Mouse (Mus musculus): ENCODE measurements around the gene Acpp. TPM values are rescaled to one million over a fixed set of nuclear protein-coding genes. Genes with fewer than 3 reads are reported as not detected.

The Acpp gene
- polyA plus RNA-seq, 1 experiment from 2014 or later: 2.3 TPM

DNA sequence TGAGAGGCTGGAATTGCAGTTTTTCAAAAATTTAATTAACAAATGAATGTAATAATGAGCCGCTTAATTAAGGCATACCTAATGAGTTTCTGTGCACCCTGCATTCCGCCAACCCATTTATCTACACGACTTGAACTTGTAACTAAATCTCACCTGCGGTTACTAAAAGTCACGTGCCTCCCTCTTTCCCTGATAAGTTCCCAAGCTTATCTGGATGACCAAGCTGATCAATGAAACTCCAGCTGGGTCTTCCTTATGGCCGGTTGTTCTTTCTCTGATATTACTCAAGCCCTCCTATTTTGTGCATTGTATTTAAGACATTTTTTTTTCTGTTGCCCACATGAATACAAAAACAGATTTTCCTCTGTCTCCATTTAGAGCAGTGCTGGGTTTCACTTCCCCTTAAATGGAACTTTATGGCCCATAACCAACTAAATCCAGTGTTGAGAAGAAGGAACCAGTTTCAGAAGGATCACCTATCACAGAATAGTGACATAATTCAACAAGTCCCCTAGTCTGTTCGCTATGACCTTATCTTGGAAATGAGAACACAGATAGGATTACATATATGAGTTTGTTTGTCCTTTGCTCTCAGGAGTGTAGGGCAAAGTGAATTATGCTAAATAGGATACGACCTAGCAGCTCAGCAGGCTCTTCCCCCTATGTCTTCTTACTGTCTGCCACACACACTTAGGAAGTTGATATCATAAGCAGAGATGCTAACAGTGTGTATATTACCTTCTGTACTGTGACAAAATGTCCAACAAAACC is 56.6 kb downstream of the Acpp start:
- peak; percentile 67 for ATAC-seq

DNA sequence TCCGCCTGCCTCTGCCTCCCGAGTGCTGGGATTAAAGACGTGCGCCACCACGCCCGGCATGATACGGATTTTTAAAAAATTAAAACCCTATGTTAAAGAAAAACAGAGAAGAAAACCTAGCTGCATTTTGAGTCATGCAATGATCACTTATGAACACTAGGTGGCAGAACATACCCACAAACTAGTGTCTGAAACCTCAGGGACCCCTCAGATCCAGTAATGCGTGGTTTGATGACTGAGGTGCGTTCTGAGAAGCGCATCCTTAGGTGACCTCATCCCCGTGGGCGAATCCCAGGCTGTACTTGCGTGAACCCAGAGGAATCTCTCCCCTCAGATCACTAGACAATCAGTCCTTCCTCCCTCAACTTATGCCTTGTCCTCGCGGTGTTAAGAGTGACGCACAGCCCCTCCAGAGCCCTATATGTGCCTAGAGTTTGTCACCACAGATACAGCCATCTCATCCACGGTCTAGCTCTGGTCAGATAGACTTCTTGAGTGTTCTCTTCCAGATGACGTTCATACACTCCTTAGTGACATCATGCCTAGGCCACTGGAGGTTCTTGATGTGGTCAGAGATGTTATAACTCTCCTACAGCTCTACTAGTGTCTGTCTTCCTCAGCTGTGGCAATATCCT is 59.9 kb downstream of the Acpp start:
- Histone ChIP-seq H3K4me3 (ENCODE audit: low read length) (peak overlapping the region; percentile 12), H3K27ac (ENCODE audit: low read length) (no peak overlapping the region), H3K36me3 (ENCODE audit: control insufficient read depth, insufficient read depth, low read length) (no peaks in the 10 kb centered on the region), H3K4me1 (ENCODE audit: control insufficient read depth, insufficient read depth, low read length) (no peaks in the 10 kb centered on the region), H3K4me2 (ENCODE audit: low read depth, low read length) (0 out of 2 replicates have a peak overlapping the region, but pooled peaks have one; percentile 6), H3K9me3 (ENCODE audit: control insufficient read depth, low read length) (no peaks in the 10 kb centered on the region), H3K9ac (ENCODE audit: low read depth, low read length) (no peak overlapping the region), H3K27me3 (replicated peaks; ENCODE audit: control insufficient read depth, insufficient read depth, low read length) (no peaks in the 10 kb centered on the region)
- 21% methylated on average over 18 of the region's 18 CpGs for WGBS
- ATAC-seq: peak; percentile 27

More for the DNA sequence above, 56.6 kb downstream of the Acpp start:
- Histone ChIP-seq H3K27me3 (replicated peaks; ENCODE audit: control insufficient read depth, insufficient read depth, low read length) (no peaks in the 10 kb centered on the region), H3K4me1 (ENCODE audit: control insufficient read depth, insufficient read depth, low read length) (no peaks in the 10 kb centered on the region), H3K4me3 (ENCODE audit: low read length) (no peak overlapping the region), H3K4me2 (ENCODE audit: low read depth, low read length) (no peak overlapping the region), H3K9me3 (ENCODE audit: control insufficient read depth, low read length) (no peaks in the 10 kb centered on the region), H3K27ac (ENCODE audit: low read length) (no peak overlapping the region), H3K36me3 (ENCODE audit: control insufficient read depth, insufficient read depth, low read length) (no peaks in the 10 kb centered on the region), H3K9ac (ENCODE audit: low read depth, low read length) (no peak overlapping the region)
- 61% methylated on average over 8 of the region's 8 CpGs for WGBS

DNA sequence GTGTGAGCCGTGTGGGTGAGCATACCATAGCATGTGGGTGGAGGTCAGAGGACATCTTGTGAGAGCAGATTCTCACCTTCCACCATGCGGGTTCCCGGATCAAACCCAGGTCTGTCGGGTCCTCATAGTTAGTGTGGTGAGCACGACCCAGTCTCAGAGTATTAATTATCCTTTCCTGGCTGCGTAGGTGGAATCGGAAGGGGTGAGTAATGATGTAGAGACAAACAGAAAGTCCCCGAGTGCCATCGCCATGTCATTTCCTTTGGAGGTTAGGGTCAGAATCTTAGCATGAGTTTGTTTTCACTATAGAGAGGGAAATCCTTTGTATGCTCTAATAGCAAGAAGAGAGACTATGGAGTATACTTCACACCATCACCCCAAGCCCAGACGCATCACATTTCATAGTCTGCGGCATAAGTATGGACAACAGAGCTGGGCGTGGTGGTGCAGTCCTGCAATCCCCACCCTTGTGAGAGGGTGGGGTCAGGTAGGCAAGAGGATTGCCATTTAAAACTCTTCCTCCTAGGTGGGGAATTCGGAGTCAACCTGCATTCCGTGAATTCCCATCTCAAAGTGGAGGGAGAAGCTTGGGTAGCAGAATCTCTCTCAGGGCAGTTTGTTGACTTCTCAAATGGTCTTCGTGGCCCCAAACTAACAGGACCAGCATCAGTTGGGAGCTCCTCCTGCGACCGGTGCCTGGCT is 62.3 kb downstream of the Acpp start:
- H3K27me3 ChIP-seq (replicated peaks; ENCODE audit: control insufficient read depth, insufficient read depth, low read length): no peaks in the 10 kb centered on the region
- ATAC-seq: no peak
- H3K27ac ChIP-seq (ENCODE audit: low read length): no peak overlapping the region
- 81% methylated on average over 17 of the region's 17 CpGs for WGBS
- no peak overlapping the region for H3K4me3 ChIP-seq (ENCODE audit: low read length)
- no peak overlapping the region for H3K4me2 ChIP-seq (ENCODE audit: low read depth, low read length)
- no peaks in the 10 kb centered on the region for H3K36me3 ChIP-seq (ENCODE audit: control insufficient read depth, insufficient read depth, low read length)
- no peaks in the 10 kb centered on the region for H3K4me1 ChIP-seq (ENCODE audit: control insufficient read depth, insufficient read depth, low read length)
- no peaks in the 10 kb centered on the region for H3K9me3 ChIP-seq (ENCODE audit: control insufficient read depth, low read length)
- no peak overlapping the region for H3K9ac ChIP-seq (ENCODE audit: low read depth, low read length)

DNA sequence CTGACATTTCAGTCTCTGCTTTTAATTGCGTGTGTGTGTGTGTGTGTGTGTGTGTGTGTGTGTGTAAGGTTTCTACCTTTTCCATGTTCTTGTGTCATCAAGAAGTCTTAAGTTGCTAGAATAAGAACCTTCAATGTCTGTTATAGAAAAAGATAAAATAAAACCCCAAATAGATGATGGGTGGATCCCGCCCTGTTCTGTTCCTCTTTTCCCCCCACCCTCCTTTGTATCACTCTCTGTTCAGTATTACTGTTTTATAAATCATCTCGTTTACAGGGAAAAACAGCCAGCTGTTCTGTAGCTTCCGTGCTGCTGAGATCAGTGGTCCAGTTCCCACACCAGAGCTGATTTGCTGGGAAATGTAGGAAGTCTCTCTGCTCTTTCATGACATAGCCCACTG is 65.5 kb downstream of the Acpp start:
- 70% methylated on average over 4 of the region's 4 CpGs for WGBS
- no peak overlapping the region for H3K27ac ChIP-seq (ENCODE audit: low read length)
- H3K9ac ChIP-seq (ENCODE audit: low read depth, low read length): no peak overlapping the region
- ATAC-seq: no peak
- no peak overlapping the region for H3K4me2 ChIP-seq (ENCODE audit: low read depth, low read length)
- H3K9me3 ChIP-seq (ENCODE audit: control insufficient read depth, low read length): no peaks in the 10 kb centered on the region
- H3K27me3 ChIP-seq (replicated peaks; ENCODE audit: control insufficient read depth, insufficient read depth, low read length): no peaks in the 10 kb centered on the region
- H3K4me1 ChIP-seq (ENCODE audit: control insufficient read depth, insufficient read depth, low read length): no peaks in the 10 kb centered on the region
- no peaks in the 10 kb centered on the region for H3K36me3 ChIP-seq (ENCODE audit: control insufficient read depth, insufficient read depth, low read length)
- no peak overlapping the region for H3K4me3 ChIP-seq (ENCODE audit: low read length)

DNA sequence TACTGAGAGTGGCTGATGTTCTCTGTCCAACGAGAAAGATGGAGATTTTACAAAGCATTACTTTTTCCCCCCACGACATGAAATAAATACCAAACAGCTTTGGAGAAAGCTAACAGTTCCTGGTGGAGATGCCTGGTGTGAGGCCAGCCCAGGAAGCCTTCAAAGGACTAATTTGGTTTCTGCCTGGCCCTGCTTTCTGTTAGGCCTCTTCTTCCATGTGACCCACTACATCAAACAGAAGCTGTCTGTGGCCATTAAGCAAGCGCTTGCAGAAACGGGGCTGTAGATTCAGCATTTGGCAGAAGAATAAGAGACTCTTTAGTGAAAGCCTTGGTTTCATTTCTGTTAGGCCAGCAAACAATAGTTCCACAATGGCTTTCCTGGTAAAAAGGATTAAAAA is 65.9 kb downstream of the Acpp start:
- no peak overlapping the region for H3K27ac ChIP-seq (ENCODE audit: low read length)
- H3K4me2 ChIP-seq (ENCODE audit: low read depth, low read length): no peak overlapping the region
- 60% methylated on average over 4 of the region's 4 CpGs for WGBS
- ATAC-seq: no peak
- H3K4me3 ChIP-seq (ENCODE audit: low read length): no peak overlapping the region
- no peaks in the 10 kb centered on the region for H3K4me1 ChIP-seq (ENCODE audit: control insufficient read depth, insufficient read depth, low read length)
- H3K27me3 ChIP-seq (replicated peaks; ENCODE audit: control insufficient read depth, insufficient read depth, low read length): no peaks in the 10 kb centered on the region
- no peaks in the 10 kb centered on the region for H3K9me3 ChIP-seq (ENCODE audit: control insufficient read depth, low read length)
- H3K9ac ChIP-seq (ENCODE audit: low read depth, low read length): no peak overlapping the region
- no peaks in the 10 kb centered on the region for H3K36me3 ChIP-seq (ENCODE audit: control insufficient read depth, insufficient read depth, low read length)

DNA sequence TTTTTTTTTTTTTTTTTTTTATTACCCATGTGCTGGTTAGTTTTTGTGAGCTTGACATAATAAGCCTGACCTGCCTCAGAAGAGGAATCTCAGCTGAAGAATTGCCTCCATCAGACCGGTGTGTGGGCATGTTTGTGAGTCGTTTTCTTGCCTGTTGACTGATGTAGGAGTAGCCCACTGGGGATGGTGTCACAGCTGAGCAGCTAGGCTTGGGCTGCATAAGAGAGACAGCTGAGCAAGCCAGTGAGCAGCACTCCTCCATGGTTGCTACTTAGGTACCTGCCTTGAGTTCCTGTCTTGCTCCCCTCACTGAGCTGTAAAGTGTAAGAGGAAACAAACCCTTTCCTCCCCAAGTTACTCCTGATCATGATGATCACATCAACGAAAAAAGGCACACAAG is 67.6 kb downstream of the Acpp start:
- no peak overlapping the region for H3K9ac ChIP-seq (ENCODE audit: low read depth, low read length)
- H3K27me3 ChIP-seq (replicated peaks; ENCODE audit: control insufficient read depth, insufficient read depth, low read length): no peaks in the 10 kb centered on the region
- H3K4me2 ChIP-seq (ENCODE audit: low read depth, low read length): no peak overlapping the region
- WGBS: 71% methylated on average over 3 of the region's 3 CpGs
- no peaks in the 10 kb centered on the region for H3K9me3 ChIP-seq (ENCODE audit: control insufficient read depth, low read length)
- ATAC-seq: no peak
- H3K4me1 ChIP-seq (ENCODE audit: control insufficient read depth, insufficient read depth, low read length): no peaks in the 10 kb centered on the region
- no peaks in the 10 kb centered on the region for H3K36me3 ChIP-seq (ENCODE audit: control insufficient read depth, insufficient read depth, low read length)
- no peak overlapping the region for H3K4me3 ChIP-seq (ENCODE audit: low read length)
- 0 out of 2 replicates have a peak overlapping the region, but pooled peaks have one; percentile 13 for H3K27ac ChIP-seq (ENCODE audit: low read length)

DNA sequence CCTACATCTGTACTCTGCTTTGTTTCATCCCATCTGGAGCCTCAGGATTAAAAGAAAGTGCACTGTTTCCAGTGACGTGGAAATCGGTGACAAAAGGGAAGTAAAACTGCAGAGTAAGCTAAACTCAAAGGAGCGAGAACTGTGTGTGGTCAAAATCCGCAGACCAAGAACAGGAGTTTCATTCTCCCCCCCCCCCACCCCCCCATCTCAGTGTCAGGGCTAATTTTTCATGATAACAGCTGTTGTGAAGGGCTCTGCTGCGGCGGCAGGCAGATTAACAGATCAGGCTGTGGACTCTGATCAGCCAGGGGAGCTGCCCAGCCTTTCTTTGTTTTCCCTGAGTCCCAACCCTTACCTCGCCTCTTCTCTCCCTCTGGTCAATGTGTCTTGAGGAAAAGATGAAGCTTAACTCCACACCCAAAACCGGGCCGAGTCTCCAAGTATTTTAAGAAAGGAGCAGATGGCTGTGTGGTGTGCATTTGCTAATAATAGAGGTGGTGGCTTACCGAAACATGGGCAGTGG is 68.1 kb downstream of the Acpp start:
- peak; percentile 91 for ATAC-seq
- H3K9me3 ChIP-seq (ENCODE audit: control insufficient read depth, low read length): no peaks in the 10 kb centered on the region
- WGBS: 26% methylated on average over 10 of the region's 10 CpGs
- H3K36me3 ChIP-seq (ENCODE audit: control insufficient read depth, insufficient read depth, low read length): no peaks in the 10 kb centered on the region
- peak overlapping the region; percentile 58; the same call in 1 of the 2 replicates for H3K27ac ChIP-seq (ENCODE audit: low read length)
- no peaks in the 10 kb centered on the region for H3K4me1 ChIP-seq (ENCODE audit: control insufficient read depth, insufficient read depth, low read length)
- no peaks in the 10 kb centered on the region for H3K27me3 ChIP-seq (replicated peaks; ENCODE audit: control insufficient read depth, insufficient read depth, low read length)
- 0 out of 2 replicates have a peak overlapping the region, but pooled peaks have one; percentile 5 for H3K9ac ChIP-seq (ENCODE audit: low read depth, low read length)
- peak overlapping the region; percentile 40; the same call in 1 of the 2 replicates for H3K4me2 ChIP-seq (ENCODE audit: low read depth, low read length)
- H3K4me3 ChIP-seq (ENCODE audit: low read length): no peak overlapping the region

DNA sequence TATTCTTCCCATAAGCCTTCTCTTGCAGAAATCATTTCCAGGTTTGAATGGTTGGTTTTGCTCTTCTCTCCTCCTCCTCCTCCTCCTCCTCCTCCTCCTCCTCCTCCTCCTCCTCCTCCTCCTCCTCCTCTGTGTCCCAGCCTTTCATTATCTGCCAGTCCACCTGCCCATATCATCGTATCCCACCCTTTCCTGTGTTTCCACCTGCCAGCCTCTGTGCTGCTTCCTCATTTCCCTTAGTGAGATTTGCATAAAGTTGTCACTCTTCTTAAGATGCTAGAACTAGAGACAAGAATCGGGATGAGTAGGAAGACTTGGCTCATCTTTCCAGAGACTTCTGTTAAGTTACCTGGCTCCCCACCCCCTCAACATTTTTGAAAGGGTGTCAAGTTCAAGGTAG is 73.0 kb downstream of the Acpp start:
- 73% methylated on average over 2 of the region's 2 CpGs for WGBS
- Histone ChIP-seq H3K9ac (ENCODE audit: low read depth, low read length) (no peak overlapping the region), H3K4me2 (ENCODE audit: low read depth, low read length) (no peak overlapping the region), H3K36me3 (ENCODE audit: control insufficient read depth, insufficient read depth, low read length) (no peaks in the 10 kb centered on the region), H3K27me3 (replicated peaks; ENCODE audit: control insufficient read depth, insufficient read depth, low read length) (no peaks in the 10 kb centered on the region), H3K4me1 (ENCODE audit: control insufficient read depth, insufficient read depth, low read length) (peaks cover 15% of the 10 kb centered on the region), H3K4me3 (ENCODE audit: low read length) (no peak overlapping the region), H3K27ac (ENCODE audit: low read length) (no peak overlapping the region), H3K9me3 (ENCODE audit: control insufficient read depth, low read length) (no peaks in the 10 kb centered on the region)
- ATAC-seq: no peak

DNA sequence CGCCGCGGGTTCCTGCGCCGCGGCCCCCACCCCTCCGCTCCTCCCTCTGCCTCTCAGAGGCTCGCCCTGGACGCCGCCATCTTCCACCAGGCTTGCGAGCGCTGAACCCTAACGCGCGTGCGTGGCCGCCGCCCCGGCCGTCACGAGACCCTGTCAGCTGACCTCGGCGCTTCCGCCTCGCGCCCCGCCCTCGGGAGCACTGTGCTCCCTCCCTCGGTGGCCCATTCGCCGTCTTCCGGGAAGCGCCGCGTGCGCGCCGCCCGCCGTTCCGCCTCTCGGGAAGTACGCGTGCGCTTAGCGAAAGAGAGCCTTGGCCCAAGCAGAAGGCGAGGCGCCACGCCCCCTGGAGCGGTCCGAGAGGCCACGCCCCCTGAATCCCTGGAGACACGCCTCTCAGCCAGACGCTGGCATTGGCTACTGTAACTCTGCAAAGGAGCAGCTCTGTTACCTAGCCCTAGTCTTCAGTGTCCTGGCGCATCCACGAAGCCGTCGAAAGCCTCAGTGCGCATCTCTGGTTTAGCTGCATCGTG is 74.7 kb downstream of the Acpp start, which contains the start of gene Dnajc13:
Gene Dnajc13, minus strand, starts transcription at position 108 of the 530 bp plus-strand sequence.
- Histone ChIP-seq H3K9me3 (ENCODE audit: control insufficient read depth, low read length) (no peaks in the 10 kb centered on the region), H3K27me3 (replicated peaks; ENCODE audit: control insufficient read depth, insufficient read depth, low read length) (no peaks in the 10 kb centered on the region), H3K9ac (ENCODE audit: low read depth, low read length) (peak within 1 kb of the TSS; percentile 94), H3K27ac (ENCODE audit: low read length) (peak within 1 kb of the TSS; percentile 95), H3K4me1 (ENCODE audit: control insufficient read depth, insufficient read depth, low read length) (peaks cover 15% of the 10 kb centered on the region), H3K4me3 (ENCODE audit: low read length) (peak within 1 kb of the TSS; percentile 97), H3K4me2 (ENCODE audit: low read depth, low read length) (peak within 1 kb of the TSS; percentile 77), H3K36me3 (ENCODE audit: control insufficient read depth, insufficient read depth, low read length) (no peaks in the 10 kb centered on the region)
- peak; percentile 97 for ATAC-seq
- WGBS: under 1% methylated on average over 60 of the region's 60 CpGs
